Mouse (Mus musculus): ENCODE results near the gene Caskin1. TPM values are rescaled to one million over a fixed set of nuclear protein-coding genes. Genes with fewer than 3 reads are reported as not detected.

Gene Caskin1
- polyA plus RNA-seq, 1 experiment from 2014 or later, result 1.4 TPM

DNA sequence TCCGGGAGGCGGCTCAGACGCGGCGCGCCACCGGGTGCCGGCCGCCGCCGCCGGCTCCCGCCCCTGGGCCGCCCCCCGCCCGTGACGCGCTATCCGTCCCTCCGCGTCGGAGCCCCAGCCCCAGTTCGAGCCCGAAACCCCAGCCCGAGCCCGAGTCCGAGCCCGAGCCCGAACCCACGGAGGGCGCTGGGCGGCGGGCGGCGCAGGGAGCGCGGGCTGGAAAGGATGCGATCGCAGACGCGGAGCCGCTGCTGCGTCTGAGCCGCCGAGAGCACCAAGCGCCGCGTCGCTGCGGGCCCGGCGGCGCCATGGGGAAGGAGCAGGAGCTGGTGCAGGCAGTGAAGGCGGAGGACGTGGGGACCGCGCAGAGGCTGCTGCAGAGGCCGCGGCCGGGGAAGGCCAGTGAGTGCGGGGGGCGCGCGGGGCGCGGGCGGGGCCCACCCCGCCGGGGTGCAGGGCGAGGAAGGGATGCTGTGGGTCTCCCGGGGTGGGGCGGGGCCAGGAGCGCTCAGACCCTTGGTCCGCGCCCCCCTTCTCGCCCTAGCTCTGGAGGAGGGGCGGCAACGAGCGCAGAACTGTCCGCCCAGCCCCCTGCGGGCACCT, 362 bp downstream of the Caskin1 start:
- Histone ChIP-seq H3K4me2 (ENCODE audit: low read depth, low read length) (peak overlapping the region; percentile 100), H3K27ac (ENCODE audit: low read length) (peak overlapping the region; percentile 28; the same call in 1 of the 2 replicates)
- WGBS, result under 1% methylated on average over 69 of the region's 81 CpGs

DNA sequence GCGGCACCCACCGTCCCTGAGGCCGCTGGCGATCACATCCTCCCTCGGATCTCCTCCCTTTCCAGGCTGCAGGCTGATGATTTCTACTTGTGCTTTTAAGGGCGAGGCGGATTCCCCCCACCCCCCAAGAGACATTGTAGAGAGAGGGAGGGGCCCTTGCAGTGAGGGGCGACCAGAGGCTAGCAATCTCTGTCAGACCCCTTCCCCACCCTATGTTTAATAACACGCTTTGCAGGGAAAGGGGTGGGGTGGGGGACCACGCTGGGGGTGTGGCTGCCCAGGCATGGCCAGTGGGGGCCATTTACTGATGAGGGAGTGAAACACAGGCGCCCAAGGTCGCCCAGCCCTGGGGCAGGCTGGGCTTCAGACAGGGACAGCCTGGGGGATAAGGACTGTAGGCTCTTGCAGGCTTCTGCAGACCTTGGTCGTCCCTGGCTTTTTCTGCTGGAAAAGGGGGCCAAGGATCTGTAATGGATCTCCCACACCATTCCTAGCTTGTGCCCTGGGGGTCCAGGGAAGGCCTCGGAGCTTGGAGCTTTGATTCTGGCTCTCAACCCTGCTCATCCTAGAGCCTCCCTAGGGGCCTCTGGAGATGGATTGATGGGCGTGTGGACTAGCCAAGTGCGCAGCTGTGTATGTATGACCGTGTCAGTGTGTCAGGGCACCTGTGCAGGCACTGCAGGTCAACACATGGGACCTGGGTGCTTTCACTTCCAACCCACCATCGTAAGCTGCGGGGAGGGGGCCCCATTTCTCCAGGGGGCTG, 1.0 kb downstream of the Caskin1 start:
- peak overlapping the region; percentile 71 for H3K9ac ChIP-seq (ENCODE audit: low read depth, low read length)
- peak overlapping the region; percentile 100 for H3K4me2 ChIP-seq (ENCODE audit: low read depth, low read length)
- no peaks in the 10 kb centered on the region for H3K36me3 ChIP-seq (ENCODE audit: control insufficient read depth, insufficient read depth, low read length)
- H3K27ac ChIP-seq (ENCODE audit: low read length), result no peak overlapping the region
- H3K4me3 ChIP-seq (ENCODE audit: low read length), result peak overlapping the region; percentile 71
- peak; percentile 30; the same call in 1 of the 2 replicates for ATAC-seq
- H3K9me3 ChIP-seq (ENCODE audit: control insufficient read depth, low read length), result no peaks in the 10 kb centered on the region
- WGBS, result 23% methylated on average over 19 of the region's 19 CpGs
- H3K4me1 ChIP-seq (ENCODE audit: control insufficient read depth, insufficient read depth, low read length), result peaks cover 17% of the 10 kb centered on the region
- peaks cover 22% of the 10 kb centered on the region for H3K27me3 ChIP-seq (replicated peaks; ENCODE audit: control insufficient read depth, insufficient read depth, low read length)

More for the DNA sequence above, 362 bp downstream of the Caskin1 start:
- no peaks in the 10 kb centered on the region for H3K36me3 ChIP-seq (ENCODE audit: control insufficient read depth, insufficient read depth, low read length)
- no peaks in the 10 kb centered on the region for H3K9me3 ChIP-seq (ENCODE audit: control insufficient read depth, low read length)
- peak; percentile 68 for ATAC-seq
- peak overlapping the region; percentile 71 for H3K4me3 ChIP-seq (ENCODE audit: low read length)
- peaks cover 17% of the 10 kb centered on the region for H3K4me1 ChIP-seq (ENCODE audit: control insufficient read depth, insufficient read depth, low read length)
- peaks cover 22% of the 10 kb centered on the region for H3K27me3 ChIP-seq (replicated peaks; ENCODE audit: control insufficient read depth, insufficient read depth, low read length)
- peak overlapping the region; percentile 71 for H3K9ac ChIP-seq (ENCODE audit: low read depth, low read length)

DNA sequence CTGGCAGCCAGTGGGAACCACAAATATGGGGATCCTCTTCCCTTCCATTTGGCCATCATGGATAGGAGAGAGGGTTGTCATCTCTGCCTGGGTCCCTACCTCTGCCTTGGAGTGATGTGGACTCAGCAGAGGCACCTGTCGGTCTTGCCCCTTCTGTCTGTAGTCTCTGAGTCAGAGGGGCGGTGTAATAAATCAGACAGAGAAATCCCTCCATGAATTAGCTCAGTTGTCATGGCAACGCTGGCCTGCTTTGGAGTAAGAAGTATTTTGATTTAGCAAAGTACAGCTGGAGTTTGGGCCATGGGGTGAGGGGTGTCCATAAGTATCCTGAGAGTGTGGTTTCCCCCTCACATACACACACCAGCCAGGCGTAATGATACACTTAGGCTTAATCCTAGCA, 2.0 kb downstream of the Caskin1 start:
- no peak for ATAC-seq
- Histone ChIP-seq H3K9me3 (ENCODE audit: control insufficient read depth, low read length) (no peaks in the 10 kb centered on the region), H3K27me3 (replicated peaks; ENCODE audit: control insufficient read depth, insufficient read depth, low read length) (peaks cover 21% of the 10 kb centered on the region), H3K27ac (ENCODE audit: low read length) (no peak overlapping the region), H3K36me3 (ENCODE audit: control insufficient read depth, insufficient read depth, low read length) (no peaks in the 10 kb centered on the region), H3K4me2 (ENCODE audit: low read depth, low read length) (no peak overlapping the region), H3K9ac (ENCODE audit: low read depth, low read length) (no peak overlapping the region), H3K4me1 (ENCODE audit: control insufficient read depth, insufficient read depth, low read length) (peaks cover 15% of the 10 kb centered on the region), H3K4me3 (ENCODE audit: low read length) (no peak overlapping the region)
- 79% methylated on average over 4 of the region's 4 CpGs for WGBS

DNA sequence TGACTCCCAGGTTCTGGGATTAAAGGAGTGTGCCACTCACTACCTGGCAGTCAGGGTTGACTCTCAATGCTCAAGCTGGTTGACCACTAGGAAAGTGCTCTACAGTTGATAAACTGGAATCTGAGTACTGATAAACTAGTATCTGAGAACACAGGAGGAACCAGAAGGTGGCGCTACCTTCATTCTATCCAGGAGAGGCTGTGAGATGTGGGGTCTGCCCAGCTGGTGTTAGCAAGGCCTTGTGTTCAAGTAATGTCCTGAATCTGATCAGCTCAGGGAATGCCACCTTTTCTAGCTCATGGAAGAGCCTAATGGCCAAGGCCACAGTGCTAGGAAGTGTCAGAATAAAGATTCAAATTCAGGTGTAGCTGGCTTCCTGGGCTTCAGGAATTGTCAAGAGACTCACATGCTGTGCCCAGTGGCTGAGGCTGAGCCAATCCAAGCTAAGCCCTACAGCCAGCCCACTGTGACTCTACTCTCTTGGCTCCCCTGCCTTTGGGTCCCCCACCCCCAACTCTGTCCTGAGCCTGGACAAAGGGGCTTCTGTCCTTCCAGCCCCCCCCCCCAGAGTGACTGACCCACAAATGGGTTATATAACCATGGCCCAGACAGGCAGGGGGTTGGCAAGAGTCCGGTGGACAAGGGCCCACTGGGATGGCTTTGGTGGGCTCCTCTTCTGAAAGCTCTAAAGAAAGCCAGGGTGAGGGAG, 6.4 kb downstream of the Caskin1 start:
- Histone ChIP-seq H3K4me1 (ENCODE audit: control insufficient read depth, insufficient read depth, low read length) (no peaks in the 10 kb centered on the region), H3K36me3 (ENCODE audit: control insufficient read depth, insufficient read depth, low read length) (no peaks in the 10 kb centered on the region), H3K9ac (ENCODE audit: low read depth, low read length) (no peak overlapping the region), H3K4me2 (ENCODE audit: low read depth, low read length) (no peak overlapping the region), H3K27me3 (replicated peaks; ENCODE audit: control insufficient read depth, insufficient read depth, low read length) (peaks cover 5% of the 10 kb centered on the region; the same call in 1 of the 2 replicates), H3K9me3 (ENCODE audit: control insufficient read depth, low read length) (no peaks in the 10 kb centered on the region), H3K27ac (ENCODE audit: low read length) (no peak overlapping the region), H3K4me3 (ENCODE audit: low read length) (no peak overlapping the region)
- ATAC-seq, result peak; percentile 39; the same call in 1 of the 2 replicates
- 35% methylated on average over 2 of the region's 2 CpGs for WGBS

DNA sequence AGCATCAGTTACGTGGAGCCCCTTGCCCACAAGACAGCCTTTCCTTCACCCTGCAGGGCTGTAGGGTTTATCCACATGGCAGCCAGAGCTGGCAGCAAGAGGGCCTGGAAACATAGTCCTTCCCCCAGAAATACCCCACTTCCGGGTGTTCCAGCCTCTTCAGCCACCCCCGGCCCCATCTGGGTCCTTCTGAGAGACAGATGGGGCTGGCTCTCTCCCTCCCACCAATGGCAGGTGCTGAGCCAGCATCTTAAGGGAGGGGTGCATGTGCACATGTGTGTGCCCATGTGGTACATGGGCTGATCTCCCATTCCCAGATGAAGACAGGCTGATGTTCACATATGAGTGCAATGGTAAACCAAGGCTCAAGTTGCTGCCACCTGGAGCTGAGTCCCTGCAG, 7.0 kb downstream of the Caskin1 start:
- Histone ChIP-seq H3K4me1 (ENCODE audit: control insufficient read depth, insufficient read depth, low read length) (no peaks in the 10 kb centered on the region), H3K4me3 (ENCODE audit: low read length) (no peak overlapping the region), H3K27me3 (replicated peaks; ENCODE audit: control insufficient read depth, insufficient read depth, low read length) (no peaks in the 10 kb centered on the region), H3K4me2 (ENCODE audit: low read depth, low read length) (no peak overlapping the region), H3K27ac (ENCODE audit: low read length) (no peak overlapping the region), H3K9ac (ENCODE audit: low read depth, low read length) (0 out of 2 replicates have a peak overlapping the region, but pooled peaks have one; percentile 19), H3K9me3 (ENCODE audit: control insufficient read depth, low read length) (no peaks in the 10 kb centered on the region), H3K36me3 (ENCODE audit: control insufficient read depth, insufficient read depth, low read length) (no peaks in the 10 kb centered on the region)
- no peak for ATAC-seq
- 83% methylated on average over 3 of the region's 3 CpGs for WGBS

DNA sequence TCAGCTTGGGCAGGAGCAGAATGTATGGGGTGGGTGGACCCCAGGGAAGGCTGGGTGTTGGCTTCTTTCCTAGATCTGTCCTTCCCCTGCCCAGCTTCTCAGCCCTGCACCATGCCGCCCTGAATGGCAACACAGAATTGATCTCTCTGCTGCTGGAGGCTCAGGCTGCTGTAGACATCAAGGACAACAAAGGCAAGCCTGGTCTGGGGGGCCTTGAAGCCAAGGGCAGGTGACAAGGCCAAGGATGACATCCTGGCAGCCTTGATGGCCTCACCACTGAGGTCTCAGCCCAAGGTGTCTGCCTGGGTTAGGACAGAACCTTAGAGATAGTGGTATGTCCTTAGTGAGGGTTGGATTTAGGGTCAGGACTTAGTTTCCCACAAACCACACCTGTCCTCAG, 7.6 kb downstream of the Caskin1 start:
- Histone ChIP-seq H3K27me3 (replicated peaks; ENCODE audit: control insufficient read depth, insufficient read depth, low read length) (no peaks in the 10 kb centered on the region), H3K4me3 (ENCODE audit: low read length) (no peak overlapping the region), H3K36me3 (ENCODE audit: control insufficient read depth, insufficient read depth, low read length) (no peaks in the 10 kb centered on the region), H3K27ac (ENCODE audit: low read length) (no peak overlapping the region), H3K4me2 (ENCODE audit: low read depth, low read length) (no peak overlapping the region), H3K9me3 (ENCODE audit: control insufficient read depth, low read length) (no peaks in the 10 kb centered on the region), H3K9ac (ENCODE audit: low read depth, low read length) (no peak overlapping the region; the same call in 1 of the 2 replicates), H3K4me1 (ENCODE audit: control insufficient read depth, insufficient read depth, low read length) (no peaks in the 10 kb centered on the region)
- WGBS, result 80% methylated on average over 1 of the region's 1 CpGs
- ATAC-seq, result no peak

DNA sequence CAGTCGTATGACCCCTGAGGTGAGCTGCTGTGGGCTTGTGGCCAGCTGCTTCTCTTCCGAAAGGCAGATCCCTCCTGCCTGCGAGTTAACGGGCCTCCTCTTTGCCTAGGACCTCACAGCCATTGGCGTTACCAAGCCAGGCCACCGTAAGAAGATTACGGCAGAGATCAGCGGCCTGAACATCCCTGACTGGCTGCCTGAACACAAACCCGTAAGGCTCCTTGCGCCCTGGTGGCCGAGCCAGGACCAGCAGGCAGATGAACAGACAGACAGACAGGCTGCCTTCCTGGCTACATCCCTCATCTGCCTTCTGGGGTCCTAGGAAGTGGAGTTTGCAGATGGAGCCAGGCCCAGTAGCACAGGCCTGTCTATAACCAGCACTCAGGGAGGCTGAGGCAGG, 13.8 kb downstream of the Caskin1 start:
- H3K27me3 ChIP-seq (replicated peaks; ENCODE audit: control insufficient read depth, insufficient read depth, low read length), result no peaks in the 10 kb centered on the region
- no peak overlapping the region for H3K9ac ChIP-seq (ENCODE audit: low read depth, low read length)
- ATAC-seq, result no peak
- no peaks in the 10 kb centered on the region for H3K9me3 ChIP-seq (ENCODE audit: control insufficient read depth, low read length)
- 47% methylated on average over 11 of the region's 11 CpGs for WGBS
- no peak overlapping the region for H3K27ac ChIP-seq (ENCODE audit: low read length)
- H3K4me1 ChIP-seq (ENCODE audit: control insufficient read depth, insufficient read depth, low read length), result peaks cover 8% of the 10 kb centered on the region
- H3K36me3 ChIP-seq (ENCODE audit: control insufficient read depth, insufficient read depth, low read length), result 0 out of 2 replicates have a peak, but pooled peaks cover 3% of the 10 kb centered on the region
- H3K4me3 ChIP-seq (ENCODE audit: low read length), result no peak overlapping the region
- H3K4me2 ChIP-seq (ENCODE audit: low read depth, low read length), result no peak overlapping the region

DNA sequence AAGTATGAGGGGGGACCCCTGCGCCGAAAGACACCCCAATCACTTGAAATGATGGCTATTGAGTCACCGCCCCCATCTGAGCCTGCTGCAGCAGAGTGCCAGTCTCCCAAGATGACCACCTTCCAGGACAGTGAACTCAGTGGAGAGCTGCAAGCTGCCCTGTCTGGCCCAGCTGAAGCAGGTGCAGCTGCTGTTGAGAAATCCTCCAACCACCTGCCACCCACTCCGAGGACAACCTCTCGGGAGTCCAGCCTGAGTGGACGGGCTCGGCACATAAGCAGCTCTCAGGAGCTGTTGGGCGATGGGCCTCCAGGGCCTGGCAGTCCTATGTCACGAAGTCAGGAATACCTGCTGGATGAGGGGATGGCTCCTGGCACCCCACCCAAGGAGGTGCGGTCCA, 15.7 kb downstream of the Caskin1 start:
- Histone ChIP-seq H3K4me1 (ENCODE audit: control insufficient read depth, insufficient read depth, low read length) (peaks cover 14% of the 10 kb centered on the region), H3K4me2 (ENCODE audit: low read depth, low read length) (no peak overlapping the region), H3K27ac (ENCODE audit: low read length) (no peak overlapping the region), H3K36me3 (ENCODE audit: control insufficient read depth, insufficient read depth, low read length) (peaks cover 6% of the 10 kb centered on the region; the same call in 1 of the 2 replicates), H3K27me3 (replicated peaks; ENCODE audit: control insufficient read depth, insufficient read depth, low read length) (no peaks in the 10 kb centered on the region), H3K9ac (ENCODE audit: low read depth, low read length) (no peak overlapping the region), H3K4me3 (ENCODE audit: low read length) (no peak overlapping the region), H3K9me3 (ENCODE audit: control insufficient read depth, low read length) (no peaks in the 10 kb centered on the region)
- WGBS, result 90% methylated on average over 10 of the region's 10 CpGs
- no peak for ATAC-seq

DNA sequence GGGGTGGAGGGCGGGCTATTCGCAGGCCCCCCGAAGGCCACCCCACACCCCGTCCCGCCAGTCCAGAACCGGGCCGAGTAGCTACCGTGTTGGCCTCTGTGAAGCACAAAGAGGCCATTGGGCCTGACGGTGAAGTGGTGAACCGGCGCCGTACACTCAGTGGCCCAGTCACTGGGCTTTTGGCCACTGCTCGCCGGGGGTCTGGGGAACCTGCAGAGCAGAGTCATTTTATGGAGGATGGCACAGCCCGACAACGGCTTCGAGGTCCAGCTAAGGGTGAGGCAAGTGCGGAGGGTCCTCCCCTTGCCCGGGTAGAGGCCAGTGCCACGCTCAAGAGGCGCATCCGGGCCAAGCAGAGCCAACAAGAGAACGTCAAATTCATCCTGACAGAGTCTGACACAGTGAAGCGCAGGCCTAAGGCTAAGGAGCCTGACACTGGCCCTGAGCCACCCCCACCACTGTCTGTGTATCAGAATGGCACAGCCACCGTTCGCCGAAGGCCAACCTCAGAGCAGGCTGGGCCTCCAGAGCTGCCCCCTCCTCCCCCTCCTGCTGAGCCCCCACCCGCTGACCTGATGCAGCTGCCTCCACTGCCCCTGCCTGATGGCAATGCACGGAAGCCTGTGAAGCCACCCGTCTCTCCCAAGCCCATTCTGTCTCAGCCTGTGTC, 17.0 kb downstream of the Caskin1 start:
- Histone ChIP-seq H3K4me1 (ENCODE audit: control insufficient read depth, insufficient read depth, low read length) (peaks cover 14% of the 10 kb centered on the region), H3K36me3 (ENCODE audit: control insufficient read depth, insufficient read depth, low read length) (peaks cover 14% of the 10 kb centered on the region), H3K9me3 (ENCODE audit: control insufficient read depth, low read length) (no peaks in the 10 kb centered on the region), H3K9ac (ENCODE audit: low read depth, low read length) (no peak overlapping the region), H3K4me3 (ENCODE audit: low read length) (no peak overlapping the region), H3K27me3 (replicated peaks; ENCODE audit: control insufficient read depth, insufficient read depth, low read length) (no peaks in the 10 kb centered on the region), H3K4me2 (ENCODE audit: low read depth, low read length) (no peak overlapping the region), H3K27ac (ENCODE audit: low read length) (no peak overlapping the region)
- 88% methylated on average over 30 of the region's 30 CpGs for WGBS
- no peak for ATAC-seq
